7 mouse cellular contexts compared by ENCODE assay signal in the genomic region with DNA sequence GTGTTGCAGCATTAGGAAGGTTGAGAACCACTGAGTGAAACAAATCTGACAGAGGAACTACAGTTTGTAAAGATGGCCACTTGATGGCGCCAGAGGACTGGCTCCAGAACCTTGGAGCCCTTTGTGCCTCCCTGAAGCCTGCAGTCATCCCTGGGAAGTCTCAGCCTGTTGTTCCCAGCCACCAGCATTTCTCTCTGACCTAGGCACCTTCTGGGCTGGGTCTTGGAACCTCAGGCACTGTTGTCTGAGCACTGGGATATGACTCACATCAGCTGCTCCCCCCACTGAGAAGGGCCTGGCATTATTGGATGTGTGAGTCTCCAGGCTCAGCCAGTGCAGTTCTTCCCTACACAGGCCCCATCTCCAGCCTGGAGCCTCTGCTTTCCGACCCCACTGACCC. TPM values are rescaled to one million over a fixed set of nuclear protein-coding genes. Genes with fewer than 3 reads are reported as not detected.
DNase-seq lines count a peak whose midpoint lies in the region; ATAC-seq lines count a peak whose summit lies in the region.

No protein-coding gene starts in this region.

- intact Hi-C loops in gastrocnemius, postnatal 36 days (cut with DNase I), result loop anchor here (1.0 to 2.0 kb wide), 3 partner anchors 79 to 197 kb away; no protein-coding TSS in a partner anchor
- intact Hi-C loops in left cerebral cortex, postnatal 25 days (cut with DNase I), result loop anchor here (1.0 to 5.0 kb wide), 3 partner anchors 87 to 197 kb away; no protein-coding TSS in a partner anchor

- H3K4me3 ChIP-seq in intestine, embryonic 16.5 days (ENCODE audit: low read length), result no peak overlapping the region
- no peak overlapping the region for H3K4me3 ChIP-seq in midbrain, embryonic 10.5 days

- H3K9ac ChIP-seq in intestine, embryonic 16.5 days (ENCODE audit: low read depth, low read length), result no peak overlapping the region; the same call in 1 of the 2 replicates

- H3K4me2 ChIP-seq in intestine, embryonic 16.5 days (ENCODE audit: low read depth, low read length), result no peak overlapping the region

- H3K27me3 ChIP-seq in intestine, embryonic 16.5 days (replicated peaks; ENCODE audit: control insufficient read depth, insufficient read depth, low read length), result no peaks in the 10 kb centered on the region
- no peaks in the 10 kb centered on the region for H3K27me3 ChIP-seq in midbrain, embryonic 10.5 days (ENCODE audit: low read depth, poor library complexity, severe bottlenecking)

- H3K36me3 ChIP-seq in intestine, embryonic 16.5 days (ENCODE audit: control insufficient read depth, insufficient read depth, low read length), result no peaks in the 10 kb centered on the region
- H3K36me3 ChIP-seq in midbrain, embryonic 10.5 days, result peaks cover 31% of the 10 kb centered on the region

- no peaks in the 10 kb centered on the region for H3K4me1 ChIP-seq in intestine, embryonic 16.5 days (ENCODE audit: control insufficient read depth, insufficient read depth, low read length)
- H3K4me1 ChIP-seq in midbrain, embryonic 10.5 days, result peaks cover 13% of the 10 kb centered on the region

- ATAC-seq in intestine, embryonic 16.5 days, result peak; percentile 60

- WGBS in intestine, embryonic 16.5 days, result 17% methylated on average over 2 of the region's 2 CpGs
- WGBS in midbrain, embryonic 10.5 days, result 23% methylated on average over 2 of the region's 2 CpGs

- no peak overlapping the region for H3K27ac ChIP-seq in intestine, embryonic 16.5 days (ENCODE audit: low read length)
- peak overlapping the region; percentile 81 for H3K27ac ChIP-seq in midbrain, embryonic 10.5 days (replicated peaks)

- peak; percentile 68 for DNase-seq in adrenal gland, adult 8-10 months
- peak; percentile 80 for DNase-seq in embryo, embryonic 11.5 days (ENCODE audit: low read depth, low spot score)
- DNase-seq in gastrocnemius, postnatal 36 days, result peak; percentile 60 to 64
- peak; percentile 82 for DNase-seq in left cerebral cortex, postnatal 25 days (ENCODE audit: low spot score in 2 of 2)
- peak; percentile 81 for DNase-seq in midbrain, embryonic 10.5 days (ENCODE audit: low spot score)
- peak; percentile 90 for DNase-seq in right cerebral cortex, postnatal 4 days

- no peaks in the 10 kb centered on the region for H3K9me3 ChIP-seq in intestine, embryonic 16.5 days (ENCODE audit: control insufficient read depth, low read length)
- H3K9me3 ChIP-seq in midbrain, embryonic 10.5 days (replicated peaks), result no peaks in the 10 kb centered on the region

RNA-seq across cellular contexts. Expression of gene Cops3, which starts 40.4 kb away (rescaled TPM):
- 100 to 1,000 TPM in 2 of 4 experiments, 10 to 100 TPM in 2; 96.1 to 110 (median 102) TPM for total RNA-seq in adrenal gland, adult 8-10 months (2022)
- total RNA-seq in gastrocnemius, postnatal 36 days (2021), result 10 to 100 TPM; 67.6 to 78.1 TPM
- 165 and 184 TPM in 2 replicates for polyA plus RNA-seq in intestine, embryonic 16.5 days (2015; fragmentation: Nextera tagmentation; extraction: Ambion mirVana)
- 10 to 100 TPM; 69.4 to 71.9 TPM for total RNA-seq in left cerebral cortex, postnatal 25 days (2021)
- polyA plus RNA-seq in midbrain, embryonic 10.5 days (2016; fragmentation: Nextera tagmentation; extraction: Ambion mirVana), result 249 and 250 TPM in 2 replicates

RNA-seq across cellular contexts. Expression of gene Nt5m, which starts 40.8 kb away (rescaled TPM):
- 10 to 100 TPM; 26.2 to 34.5 (median 32.1) TPM for total RNA-seq in adrenal gland, adult 8-10 months (2022)
- total RNA-seq in gastrocnemius, postnatal 36 days (2021), result 10 to 100 TPM; 18.0 to 18.6 TPM
- 31.1 and 34.5 TPM in 2 replicates for polyA plus RNA-seq in intestine, embryonic 16.5 days (2015; fragmentation: Nextera tagmentation; extraction: Ambion mirVana)
- 10 to 100 TPM; 51.5 to 57.5 TPM for total RNA-seq in left cerebral cortex, postnatal 25 days (2021)
- polyA plus RNA-seq in midbrain, embryonic 10.5 days (2016; fragmentation: Nextera tagmentation; extraction: Ambion mirVana), result 40.9 and 44.4 TPM in 2 replicates
